Mouse (Mus musculus): ENCODE measurements around the gene Mfsd6l. TPM values are rescaled to one million over a fixed set of nuclear protein-coding genes. Genes with fewer than 3 reads are reported as not detected.

The Mfsd6l gene
- polyA plus RNA-seq, 1 experiment = 4.3 TPM

- Histone ChIP-seq H3K4me3 (replicated peaks; ENCODE audit: extremely low read depth, low read depth, low read length) (no peak overlapping the region), H3K4me1 (ENCODE audit: control insufficient read depth, insufficient read depth, low read length) (no peaks in the 10 kb centered on the region)
- peak; percentile 98 for TF ChIP-seq CTCF (IDR thresholded peaks at IDR 0.05; ENCODE audit: insufficient read depth, low read length)
- no peak for TF ChIP-seq POLR2A (IDR thresholded peaks at IDR 0.05; ENCODE audit: borderline replicate concordance, extremely low read depth, low read depth, low read length)
- 58% methylated on average over 8 of the region's 8 CpGs for WGBS
- DNase-seq = peak; percentile 75
These were observed 33.2 kb downstream of the Mfsd6l start for GRCm38 (mm10) chr11:68589055-68589809.

DNA sequence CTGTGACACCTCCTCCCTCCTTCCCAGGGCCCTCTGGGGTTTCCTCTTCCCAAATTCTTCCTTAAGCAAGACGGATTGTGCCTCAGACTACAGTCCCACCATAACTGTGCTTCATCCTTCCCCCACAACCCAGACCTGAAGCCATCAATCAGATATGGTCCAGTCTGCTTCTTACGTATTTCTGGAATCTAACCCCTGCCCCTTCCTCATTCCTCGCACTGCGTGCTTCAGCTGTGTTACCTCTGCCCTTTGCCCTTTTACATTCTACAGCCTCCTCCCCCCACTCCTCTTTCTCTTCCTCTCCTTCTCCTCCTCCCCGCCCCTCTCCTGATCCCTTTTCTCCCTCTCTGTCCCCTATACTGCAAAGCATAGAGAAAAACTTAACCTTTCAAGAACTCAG lies 35.7 kb downstream of the Mfsd6l start:
- H3K4me1 ChIP-seq (ENCODE audit: control insufficient read depth, insufficient read depth, low read length) = no peaks in the 10 kb centered on the region
- DNase-seq = no peak
- TF ChIP-seq POLR2A (IDR thresholded peaks at IDR 0.05; ENCODE audit: borderline replicate concordance, extremely low read depth, low read depth, low read length) (no peak), CTCF (IDR thresholded peaks at IDR 0.05; ENCODE audit: insufficient read depth, low read length) (no peak)
- no peak overlapping the region for H3K4me3 ChIP-seq (replicated peaks; ENCODE audit: extremely low read depth, low read depth, low read length)
- 63% methylated on average over 5 of the region's 5 CpGs for WGBS

GRCm38 (mm10) chr11:68593247-68593646 lies 37.3 kb downstream of the Mfsd6l start:
- no peak for DNase-seq
- WGBS = 79% methylated on average over 3 of the region's 3 CpGs
- H3K4me1 ChIP-seq (ENCODE audit: control insufficient read depth, insufficient read depth, low read length) = no peaks in the 10 kb centered on the region
- H3K4me3 ChIP-seq (replicated peaks; ENCODE audit: extremely low read depth, low read depth, low read length) = no peak overlapping the region
- TF ChIP-seq CTCF (IDR thresholded peaks at IDR 0.05; ENCODE audit: insufficient read depth, low read length) = no peak
- no peak for TF ChIP-seq POLR2A (IDR thresholded peaks at IDR 0.05; ENCODE audit: borderline replicate concordance, extremely low read depth, low read depth, low read length)

- TF ChIP-seq CTCF (IDR thresholded peaks at IDR 0.05; ENCODE audit: insufficient read depth, low read length) (no peak), POLR2A (IDR thresholded peaks at IDR 0.05; ENCODE audit: borderline replicate concordance, extremely low read depth, low read depth, low read length) (no peak)
- WGBS = 78% methylated on average over 2 of the region's 2 CpGs
- H3K4me1 ChIP-seq (ENCODE audit: control insufficient read depth, insufficient read depth, low read length) = peaks cover 3% of the 10 kb centered on the region; the same call in 1 of the 2 replicates
These were observed 41.9 kb downstream of the Mfsd6l start for GRCm38 (mm10) chr11:68597912-68598311.

DNA sequence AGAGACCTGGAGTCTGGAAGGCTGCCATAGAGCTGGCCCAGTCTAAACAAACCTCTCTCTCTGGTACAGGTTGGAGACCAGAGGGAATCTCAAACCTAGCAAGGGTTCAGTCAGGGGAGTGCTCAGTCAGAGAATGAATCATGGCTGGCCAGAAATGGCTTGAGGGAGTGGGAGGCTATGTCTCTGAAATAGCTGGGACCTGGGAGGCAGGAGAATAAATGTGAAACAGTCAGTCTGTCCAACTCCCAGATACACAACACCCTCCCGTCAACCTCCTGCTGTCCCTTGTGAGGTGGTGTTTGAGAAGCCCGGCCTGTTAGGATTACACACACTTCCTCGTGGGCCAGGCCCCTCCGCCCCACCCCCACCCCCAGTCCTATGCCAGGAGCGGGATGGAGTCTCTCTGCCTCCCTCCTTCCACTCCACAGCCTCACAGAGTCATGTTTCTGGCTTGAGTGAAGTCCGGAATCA lies 44.6 kb downstream of the Mfsd6l start:
- DNase-seq = no peak
- WGBS = 45% methylated on average over 6 of the region's 6 CpGs
- no peak overlapping the region for H3K4me3 ChIP-seq (replicated peaks; ENCODE audit: extremely low read depth, low read depth, low read length)
- H3K4me1 ChIP-seq (ENCODE audit: control insufficient read depth, insufficient read depth, low read length) = peaks cover 3% of the 10 kb centered on the region; the same call in 1 of the 2 replicates
- TF ChIP-seq CTCF (IDR thresholded peaks at IDR 0.05; ENCODE audit: insufficient read depth, low read length) = no peak
- no peak for TF ChIP-seq POLR2A (IDR thresholded peaks at IDR 0.05; ENCODE audit: borderline replicate concordance, extremely low read depth, low read depth, low read length)

More at GRCm38 (mm10) chr11:68597912-68598311, 41.9 kb downstream of the Mfsd6l start:
- H3K4me3 ChIP-seq (replicated peaks; ENCODE audit: extremely low read depth, low read depth, low read length) = no peak overlapping the region
- DNase-seq = no peak

- WGBS = 54% methylated on average over 9 of the region's 9 CpGs
- DNase-seq = no peak
- Histone ChIP-seq H3K4me1 (ENCODE audit: control insufficient read depth, insufficient read depth, low read length) (peaks cover 3% of the 10 kb centered on the region; the same call in 1 of the 2 replicates), H3K4me3 (replicated peaks; ENCODE audit: extremely low read depth, low read depth, low read length) (no peak overlapping the region)
- TF ChIP-seq POLR2A (IDR thresholded peaks at IDR 0.05; ENCODE audit: borderline replicate concordance, extremely low read depth, low read depth, low read length) = no peak
- no peak for TF ChIP-seq CTCF (IDR thresholded peaks at IDR 0.05; ENCODE audit: insufficient read depth, low read length)
These were observed 45.6 kb downstream of the Mfsd6l start for GRCm38 (mm10) chr11:68601486-68601991.

DNA sequence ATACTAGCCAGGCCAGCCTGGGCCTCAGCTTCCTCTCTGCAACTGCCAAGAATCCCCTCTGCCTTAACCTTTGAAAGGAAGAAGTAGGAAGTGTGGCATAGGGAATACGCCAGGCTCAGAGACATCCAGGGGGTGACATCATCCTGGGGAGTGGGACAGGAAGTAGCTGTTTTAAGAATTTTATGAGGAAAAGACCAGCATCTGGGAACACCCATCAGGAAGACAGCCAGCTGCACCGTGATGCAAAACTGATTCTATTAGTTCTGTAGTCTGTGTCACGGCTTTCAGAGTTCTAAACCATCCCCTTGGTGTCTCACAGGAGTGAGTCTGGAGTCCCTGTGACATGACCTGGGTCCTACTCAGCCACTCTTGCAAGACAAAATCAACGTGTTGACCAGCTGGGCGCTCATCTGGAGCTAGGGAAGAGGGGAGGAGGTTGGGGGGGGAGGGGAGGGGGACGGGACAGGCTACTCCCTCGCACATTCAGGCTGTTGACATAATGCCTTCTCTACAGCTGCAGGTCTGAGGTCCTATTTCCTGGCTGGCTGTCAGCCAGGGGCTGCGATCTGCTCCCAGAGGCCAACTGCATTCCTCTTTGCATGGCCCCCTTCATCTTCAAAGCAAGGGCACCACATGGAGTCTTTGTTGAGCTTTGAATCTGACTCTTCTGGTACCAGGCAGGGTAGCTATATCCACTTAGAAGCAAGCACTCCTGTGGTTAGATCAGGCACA lies 46.4 kb downstream of the Mfsd6l start:
- DNase-seq = no peak
- WGBS = 8% methylated on average over 8 of the region's 8 CpGs
- H3K4me3 ChIP-seq (replicated peaks; ENCODE audit: extremely low read depth, low read depth, low read length) = no peak overlapping the region
- H3K4me1 ChIP-seq (ENCODE audit: control insufficient read depth, insufficient read depth, low read length) = peaks cover 3% of the 10 kb centered on the region; the same call in 1 of the 2 replicates
- no peak for TF ChIP-seq POLR2A (IDR thresholded peaks at IDR 0.05; ENCODE audit: borderline replicate concordance, extremely low read depth, low read depth, low read length)
- TF ChIP-seq CTCF (IDR thresholded peaks at IDR 0.05; ENCODE audit: insufficient read depth, low read length) = no peak

GRCm38 (mm10) chr11:68607046-68607445 lies 51.1 kb downstream of the Mfsd6l start:
- no peak for DNase-seq
- WGBS = 51% methylated on average over 2 of the region's 2 CpGs
- TF ChIP-seq POLR2A (IDR thresholded peaks at IDR 0.05; ENCODE audit: borderline replicate concordance, extremely low read depth, low read depth, low read length) = no peak
- TF ChIP-seq CTCF (IDR thresholded peaks at IDR 0.05; ENCODE audit: insufficient read depth, low read length) = no peak
- Histone ChIP-seq H3K4me3 (replicated peaks; ENCODE audit: extremely low read depth, low read depth, low read length) (no peak overlapping the region), H3K4me1 (ENCODE audit: control insufficient read depth, insufficient read depth, low read length) (peaks cover 6% of the 10 kb centered on the region)

Other genes starting within 250 kb of the Mfsd6l start
- gene Ntn1, start 155.4 kb upstream of the Mfsd6l start, polyA plus RNA-seq (2012; rRNA removed) = 58.8 and 65.7 TPM in 2 replicates
- 10.8 and 11.7 TPM in 2 replicates for gene Pik3r5, start 124.1 kb upstream of the Mfsd6l start, polyA plus RNA-seq (2012; rRNA removed)
- 12.3 and 13.3 TPM in 2 replicates for gene Pik3r6, start 53.2 kb upstream of the Mfsd6l start, polyA plus RNA-seq (2012; rRNA removed)
- 5.0 and 8.5 TPM in 2 replicates for gene Ccdc42, start 30.8 kb downstream of the Mfsd6l start, polyA plus RNA-seq (2012; rRNA removed)
- 103 and 123 TPM in 2 replicates for gene Myh10, start 135.4 kb downstream of the Mfsd6l start, polyA plus RNA-seq (2012; rRNA removed)

Measured in lung, adult 2 months (tissue).